Comparison of ENCODE assay signal across 12 mouse cellular contexts in the genomic region with DNA sequence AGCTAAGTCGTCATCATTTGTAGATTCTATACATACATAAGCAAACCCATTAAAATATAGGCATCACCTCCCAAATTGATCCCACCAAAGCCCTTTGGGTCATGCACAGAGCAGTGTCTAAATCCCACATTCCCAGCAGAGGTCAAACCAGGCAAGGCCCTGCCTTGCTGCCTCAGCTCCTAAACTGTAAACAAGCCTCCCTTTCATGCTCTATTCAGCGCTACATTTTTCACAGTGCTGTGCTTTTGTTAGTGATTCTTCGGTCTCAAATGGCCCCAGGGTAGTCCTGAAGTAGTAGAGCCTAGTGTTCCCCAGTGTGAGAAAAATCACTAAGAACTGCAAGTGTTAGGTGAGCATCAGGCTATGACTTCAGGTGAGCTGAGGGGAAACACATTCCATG.
"Had no signal": no experiment of that assay in that cellular context is flagged by ENCODE, and none has a peak within 500 bp of the region (broad histone marks: within the 10 kb centered on the region; RNA-seq: fewer than 3 reads in every experiment).

No protein-coding gene starts in this region.

- H3K27ac ChIP-seq: kidney, postnatal 0 days; limb, embryonic 15.5 days; liver, embryonic 13.5 days; lung, embryonic 15.5 days had no signal

- DNase-seq: kidney, adult 8-10 months; kidney, postnatal 36 days; liver, embryonic 13.5 days; liver, postnatal 0 days; lung, postnatal 14 days; midbrain, embryonic 14.5 days; right cerebral cortex, adult 18-20 months; right cerebral cortex, postnatal 25 days; thymus, postnatal 36 days had no signal

- H3K27me3 ChIP-seq: limb, embryonic 15.5 days; liver, embryonic 13.5 days; lung, embryonic 15.5 days had no signal

- H3K9me3 ChIP-seq: limb, embryonic 15.5 days; liver, embryonic 13.5 days; lung, embryonic 15.5 days had no signal

- ATAC-seq: liver, postnatal 0 days had no signal

- H3K4me1 ChIP-seq: limb, embryonic 15.5 days; liver, embryonic 13.5 days; lung, embryonic 15.5 days had no signal

- H3K4me2 ChIP-seq: limb, embryonic 15.5 days; liver, embryonic 13.5 days; lung, embryonic 15.5 days had no signal

- H3K36me3 ChIP-seq: limb, embryonic 15.5 days; liver, embryonic 13.5 days; lung, embryonic 15.5 days had no signal

- H3K9ac ChIP-seq: limb, embryonic 15.5 days; liver, embryonic 13.5 days; liver, postnatal 0 days; lung, embryonic 15.5 days had no signal

- H3K4me3 ChIP-seq: limb, embryonic 15.5 days; liver, embryonic 13.5 days; lung, embryonic 15.5 days had no signal
